Mouse (Mus musculus): Measurements from ENCODE around the gene Trmt112.

DNA sequence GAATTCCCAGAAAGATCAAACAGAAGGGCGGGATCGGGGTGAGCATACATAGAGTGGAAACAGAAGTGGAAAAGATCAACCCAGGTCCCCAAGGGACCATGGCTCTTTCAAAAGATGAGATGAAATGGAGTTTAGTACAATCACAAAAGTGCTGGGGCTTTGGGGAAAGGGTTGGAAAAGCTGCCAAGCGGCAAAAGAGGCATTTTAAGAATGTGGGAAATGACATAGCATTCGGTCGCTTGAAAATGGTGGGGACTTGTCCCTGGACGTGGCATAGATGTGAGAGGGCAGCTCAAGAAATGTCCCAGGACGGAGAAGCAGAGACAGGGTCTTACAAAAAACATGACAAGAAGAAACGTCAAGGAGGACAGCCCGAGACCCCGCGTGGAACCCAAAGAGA is 477 bp upstream of the Trmt112 start:
- TF ChIP-seq MAFK (IDR thresholded peaks at IDR 0.05; ENCODE audit: insufficient read depth, low read depth, low read length) (no peak), CHD2 (IDR thresholded peaks at IDR 0.05; ENCODE audit: low read depth, low read length) (no peak), ZC3H11A (IDR thresholded peaks at IDR 0.05; ENCODE audit: borderline replicate concordance, low read depth, low read length) (no peak), ZNF384 (IDR thresholded peaks at IDR 0.05; ENCODE audit: low read depth, low read length) (no peak), HCFC1 (IDR thresholded peaks at IDR 0.05; ENCODE audit: borderline replicate concordance, insufficient read depth, low read length) (no peak)
